Mouse (Mus musculus) adrenal gland, postnatal 36 days (tissue): ENCODE measurements around the gene Exosc1. TPM values are rescaled to one million over a fixed set of nuclear protein-coding genes. Genes with fewer than 3 reads are reported as not detected.

Experiments
- DNase-seq, 2 experiments: peaks; one replicate each; pipeline ENCODE4 v3.0.0; 2021; ENCODE audit warnings: mixed read lengths in 1 of 2
- total RNA-seq, 2 experiments: library from RNA; stranded (reverse); gene quantifications; 2 replicates each; pipeline ENCODE4 v1.2.3; 2021

The Exosc1 gene
- total RNA-seq, 2 experiments from 2014 or later, result 28.3 to 31.7 TPM

- peak in 1 of 2 experiments; percentile 29 for DNase-seq
Measured at GRCm38 (mm10) chr19:41913774-41914591, 19.2 kb downstream of the Exosc1 start.

- peak; percentile 79 to 85 for DNase-seq
Measured at GRCm38 (mm10) chr19:41912121-41913080, 20.8 kb downstream of the Exosc1 start.

- DNase-seq, result peak; percentile 98
Measured at GRCm38 (mm10) chr19:41911178-41912073, 21.8 kb downstream of the Exosc1 start, which contains the start of gene Pgam1. TSS of gene Pgam1 (plus strand) at chr19:41911923.

GRCm38 (mm10) chr19:41910396-41910795, 22.8 kb downstream of the Exosc1 start:
- no peak for DNase-seq

GRCm38 (mm10) chr19:41908736-41909135, 24.5 kb downstream of the Exosc1 start:
- no peak for DNase-seq

GRCm38 (mm10) chr19:41907079-41907760, 26.0 kb downstream of the Exosc1 start:
- no peak for DNase-seq

GRCm38 (mm10) chr19:41906311-41907078, 26.7 kb downstream of the Exosc1 start:
- no peak for DNase-seq

- DNase-seq, result no peak
Measured at GRCm38 (mm10) chr19:41905246-41905645, 28.0 kb downstream of the Exosc1 start.

GRCm38 (mm10) chr19:41902848-41903593, 30.2 kb downstream of the Exosc1 start:
- DNase-seq, result no peak

GRCm38 (mm10) chr19:41901696-41902095, 31.5 kb downstream of the Exosc1 start:
- peak in 1 of 2 experiments; percentile 50 for DNase-seq

GRCm38 (mm10) chr19:41900495-41901090, 32.6 kb downstream of the Exosc1 start:
- no peak for DNase-seq

GRCm38 (mm10) chr19:41898860-41899259, 34.4 kb downstream of the Exosc1 start:
- peak; percentile 33 to 63 for DNase-seq

- DNase-seq, result no peak
Measured at GRCm38 (mm10) chr19:41896319-41896711, 36.9 kb downstream of the Exosc1 start.

- DNase-seq, result peak; percentile 80 to 86
Measured at GRCm38 (mm10) chr19:41895460-41896318, 37.5 kb downstream of the Exosc1 start, which contains the start of gene Rrp12. TSS of gene Rrp12 (minus strand) at chr19:41896173.

GRCm38 (mm10) chr19:41894959-41895358, 38.3 kb downstream of the Exosc1 start:
- peak in 1 of 2 experiments; percentile 31 for DNase-seq

- no peak for DNase-seq
Measured at GRCm38 (mm10) chr19:41888191-41888590, 45.0 kb downstream of the Exosc1 start.

- no peak for DNase-seq
Measured at GRCm38 (mm10) chr19:41883882-41884281, 49.3 kb downstream of the Exosc1 start.

GRCm38 (mm10) chr19:41881842-41882241, 51.4 kb downstream of the Exosc1 start:
- no peak for DNase-seq
